Mouse (Mus musculus) myocyte (in vitro differentiated cells): Measurements from ENCODE around the gene Ank.

Experiments used
- MAX ChIP-seq: IDR thresholded peaks from one replicate; pipeline ENCODE4 v1.6.1; 2011; ENCODE audit warnings: low read depth, mild to moderate bottlenecking, control low read depth
- MYOD1 ChIP-seq, 3 experiments: IDR thresholded peaks; one replicate each; pipeline ENCODE4 v1.6.1; 2011; ENCODE audit warnings: control low read depth in 2 of 3, low read depth in 2 of 3, mild to moderate bottlenecking in 2 of 3, moderate library complexity in 1 of 3; ENCODE audit not compliant: insufficient read length in 2 of 3, control insufficient read depth in 1 of 3
- MYOG ChIP-seq, 3 experiments: IDR thresholded peaks; one replicate each; pipeline ENCODE4 v1.6.1; 2011; ENCODE audit warnings: control low read depth in 2 of 3, low read depth in 2 of 3, mild to moderate bottlenecking in 2 of 3; ENCODE audit not compliant: insufficient read length in 2 of 3, control insufficient read depth in 1 of 3, insufficient read depth in 1 of 3
- POLR2A ChIP-seq: IDR thresholded peaks from one replicate; pipeline ENCODE4 v1.6.1; 2011; ENCODE audit warnings: low read depth, mild to moderate bottlenecking, control low read depth, moderate library complexity; ENCODE audit not compliant: insufficient read length
- TCF12 ChIP-seq: IDR thresholded peaks from one replicate; pipeline ENCODE4 v1.6.1; 2011; ENCODE audit warnings: mild to moderate bottlenecking, control low read depth; ENCODE audit not compliant: poor library complexity, insufficient read depth, severe bottlenecking
- USF1 ChIP-seq: IDR thresholded peaks from one replicate; pipeline ENCODE4 v1.6.1; 2011; ENCODE audit warnings: low read depth, mild to moderate bottlenecking, control low read depth, moderate library complexity

- TF ChIP-seq POLR2A (no peak), TCF12 (no peak), MYOD1 (IDR thresholded peaks at IDR 0.05; ENCODE audit: control insufficient read depth in 1 of 3, insufficient read length in 2 of 3, low read depth in 2 of 3) (no peak), USF1 (no peak), MYOG (IDR thresholded peaks at IDR 0.05; ENCODE audit: control insufficient read depth in 1 of 3, insufficient read depth in 1 of 3, insufficient read length in 2 of 3, low read depth in 2 of 3) (no peak), MAX (no peak)
Observed at GRCm38 (mm10) chr15:27472315-27472714, 5.8 kb downstream of the Ank start.
